Mouse (Mus musculus) layer of hippocampus, adult 11-12 months (tissue): ENCODE results near the gene Mrtfb.
A peak's percentile ranks its signal among the peaks of the same experiment; 100 is the strongest.

ENCODE experiments used
- DNase-seq: peaks from one replicate; pipeline ENCODE4 v3.0.0; 2022; ENCODE audit warnings: low spot score

Mrtfb gene

DNA sequence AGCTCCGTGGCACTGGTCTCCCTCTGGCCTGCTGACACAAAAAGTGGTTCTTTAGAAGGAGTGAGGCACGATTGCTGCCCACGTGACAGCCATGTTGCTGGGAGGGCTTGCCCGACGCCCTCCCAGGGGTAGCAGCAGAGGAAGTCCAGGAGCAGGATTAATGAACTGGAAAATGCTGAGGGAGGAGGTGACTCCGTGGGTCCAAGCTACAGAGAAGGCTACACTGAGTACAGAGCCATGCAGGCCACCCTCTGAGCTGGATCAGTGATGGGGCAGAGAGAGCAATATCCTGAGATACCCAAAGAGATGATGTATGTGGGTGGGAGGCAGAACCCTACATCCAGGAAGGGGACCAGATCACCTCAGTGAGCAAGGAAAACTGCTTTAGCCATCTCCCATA lies 148.4 kb downstream of the Mrtfb start:
- no peak for DNase-seq

GRCm38 (mm10) chr16:13405403-13405802 lies 149.1 kb downstream of the Mrtfb start:
- DNase-seq = no peak

- peak; percentile 70 for DNase-seq
Measured at GRCm38 (mm10) chr16:13409530-13410163, 153.4 kb downstream of the Mrtfb start.

GRCm38 (mm10) chr16:13410760-13411159 lies 154.5 kb downstream of the Mrtfb start:
- DNase-seq = no peak

- no peak for DNase-seq
Measured at GRCm38 (mm10) chr16:13411531-13411930, 155.2 kb downstream of the Mrtfb start.

DNA sequence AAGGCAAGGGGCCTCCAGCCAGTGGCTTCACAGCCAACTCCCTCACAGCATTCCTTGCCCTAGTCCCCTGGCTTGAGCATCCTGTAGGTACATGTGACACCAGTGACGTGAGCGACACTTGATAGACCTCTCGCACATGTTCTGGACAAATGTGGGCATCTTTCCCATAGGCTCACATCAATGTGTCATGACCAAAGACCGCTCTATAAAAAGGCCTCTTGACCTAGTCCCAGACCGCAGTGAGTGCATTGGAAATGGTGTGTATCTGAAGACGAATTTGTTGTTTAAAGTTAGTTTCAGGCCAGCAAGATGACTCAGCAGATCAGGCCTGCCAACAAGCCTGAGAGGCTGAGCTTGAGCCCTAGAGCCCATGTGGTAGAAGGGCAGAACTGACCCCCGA lies 158.3 kb downstream of the Mrtfb start:
- no peak for DNase-seq

DNA sequence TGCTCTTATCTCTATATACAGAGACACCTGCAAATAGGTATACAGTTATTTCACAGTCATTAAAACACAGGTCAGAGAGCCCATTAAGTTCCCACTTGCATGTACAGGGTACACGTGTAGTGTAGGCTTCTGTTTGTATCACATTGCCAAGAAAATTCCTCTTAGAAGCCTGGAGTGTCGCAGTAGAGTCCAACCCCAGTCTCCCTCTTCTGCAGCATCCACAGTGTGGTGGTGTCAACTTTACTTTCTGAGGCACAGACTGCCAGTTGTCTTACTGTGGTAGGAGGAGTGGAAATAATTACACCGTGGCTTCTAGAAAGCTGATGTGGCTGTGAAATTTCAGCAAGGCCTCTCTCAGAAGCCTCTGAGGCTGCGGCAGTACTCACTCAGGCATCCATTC lies 158.7 kb downstream of the Mrtfb start:
- no peak for DNase-seq

- DNase-seq = no peak
Measured at GRCm38 (mm10) chr16:13415465-13415864, 159.2 kb downstream of the Mrtfb start.

DNA sequence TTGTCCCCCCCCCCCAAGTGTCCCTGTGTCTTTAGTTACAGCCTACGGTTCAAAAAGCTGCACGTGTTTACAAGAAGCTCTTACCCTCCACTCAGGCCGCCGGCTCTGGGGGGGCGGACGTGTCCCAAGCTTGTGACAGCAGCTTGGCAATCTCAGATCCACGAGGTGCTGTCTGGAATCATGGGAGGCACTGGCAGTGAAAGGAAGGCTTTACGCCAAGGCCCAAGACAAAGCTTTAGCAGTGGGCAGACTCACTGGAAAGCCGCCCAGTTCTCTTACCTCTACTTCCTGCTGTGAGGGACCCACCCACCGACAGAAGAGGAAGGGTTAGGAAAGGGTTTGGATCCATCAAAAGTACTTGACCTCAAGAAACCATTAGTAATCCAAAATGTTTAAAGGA lies 160.2 kb downstream of the Mrtfb start:
- DNase-seq = peak; percentile 49

DNA sequence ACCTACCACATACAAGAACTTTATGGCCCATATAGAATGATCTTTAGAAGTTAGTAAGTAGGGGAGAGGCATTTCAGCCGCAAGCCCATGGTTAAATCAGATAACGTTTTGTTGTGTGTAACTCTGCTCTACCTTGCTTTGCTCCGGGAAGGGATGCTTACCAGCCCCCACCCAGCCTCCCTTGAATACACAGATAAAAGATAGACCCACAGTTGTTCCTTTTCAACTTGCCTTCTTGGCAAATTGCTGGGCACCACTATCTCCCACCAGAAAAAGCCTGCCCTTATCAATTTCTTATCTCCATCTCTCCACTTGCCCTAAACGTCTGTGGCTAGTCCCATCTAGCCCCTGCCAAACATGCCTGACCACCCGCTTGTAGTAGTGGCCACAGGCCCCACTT lies 161.6 kb downstream of the Mrtfb start:
- no peak for DNase-seq

- DNase-seq = no peak
Measured at GRCm38 (mm10) chr16:13419752-13420151, 163.5 kb downstream of the Mrtfb start.

DNA sequence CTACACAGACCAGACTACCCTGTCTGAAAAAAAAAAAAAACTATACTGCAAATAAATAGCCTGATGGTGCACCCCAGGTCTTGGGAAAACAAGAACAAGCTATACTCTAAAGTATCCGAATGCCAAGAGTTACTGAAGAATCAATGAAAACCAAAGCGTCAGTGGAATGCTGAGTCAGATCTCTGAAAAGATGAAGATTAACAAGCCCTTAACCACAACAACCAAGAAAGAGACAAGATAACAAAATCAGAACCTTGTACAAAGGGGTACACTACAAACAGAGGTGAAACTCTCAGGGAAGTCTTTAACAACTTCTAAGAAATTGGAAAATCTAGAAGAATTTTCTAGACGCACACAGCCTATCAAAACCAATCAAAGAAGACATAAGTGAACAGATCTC lies 166.2 kb downstream of the Mrtfb start:
- DNase-seq = no peak

DNA sequence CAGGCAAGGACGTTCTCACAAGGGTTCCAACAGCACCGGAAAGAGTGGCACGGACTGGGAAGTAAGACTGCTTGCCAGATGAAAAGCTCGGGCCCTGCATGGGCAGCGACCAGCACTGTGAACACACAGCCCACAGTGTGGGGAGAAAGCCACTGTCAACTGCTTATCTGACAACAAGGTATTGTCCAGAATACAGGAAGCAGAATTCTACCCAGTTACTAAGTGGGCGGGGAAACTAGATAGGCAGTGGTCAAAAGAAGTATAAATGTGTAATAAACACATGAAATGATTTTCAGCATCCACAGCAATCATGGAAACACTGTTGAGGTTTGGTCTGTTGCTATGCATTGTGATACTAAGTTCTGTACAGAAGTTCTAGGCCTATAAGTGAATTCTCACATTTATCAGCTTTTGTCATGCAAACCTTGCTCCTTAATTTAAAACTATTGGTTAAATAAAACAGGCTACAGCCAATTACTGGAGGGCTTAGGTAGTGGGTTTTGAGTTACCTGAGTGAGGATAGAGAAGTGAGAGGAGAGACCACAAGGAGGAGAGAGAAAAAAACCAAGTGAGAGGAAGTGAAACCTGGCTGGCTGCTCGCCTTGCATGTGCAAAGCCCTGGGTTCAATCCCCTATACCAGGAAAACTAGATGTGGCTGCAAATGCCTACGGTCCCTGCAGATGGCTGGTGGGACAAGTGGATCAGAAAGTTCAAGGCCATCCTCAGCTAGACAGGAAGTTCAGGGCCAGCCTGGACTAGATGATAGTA lies 167.5 kb downstream of the Mrtfb start:
- DNase-seq = no peak

- no peak for DNase-seq
Measured at GRCm38 (mm10) chr16:13425804-13426203, 169.5 kb downstream of the Mrtfb start.

- DNase-seq = no peak
Measured at GRCm38 (mm10) chr16:13426831-13427589, 170.7 kb downstream of the Mrtfb start.

GRCm38 (mm10) chr16:13428077-13428476 lies 171.8 kb downstream of the Mrtfb start:
- DNase-seq = no peak

GRCm38 (mm10) chr16:13428806-13429205 lies 172.5 kb downstream of the Mrtfb start:
- DNase-seq = no peak

- DNase-seq = no peak
Measured at GRCm38 (mm10) chr16:13429921-13430606, 173.8 kb downstream of the Mrtfb start.

- no peak for DNase-seq
Measured at GRCm38 (mm10) chr16:13430940-13431339, 174.7 kb downstream of the Mrtfb start.

DNA sequence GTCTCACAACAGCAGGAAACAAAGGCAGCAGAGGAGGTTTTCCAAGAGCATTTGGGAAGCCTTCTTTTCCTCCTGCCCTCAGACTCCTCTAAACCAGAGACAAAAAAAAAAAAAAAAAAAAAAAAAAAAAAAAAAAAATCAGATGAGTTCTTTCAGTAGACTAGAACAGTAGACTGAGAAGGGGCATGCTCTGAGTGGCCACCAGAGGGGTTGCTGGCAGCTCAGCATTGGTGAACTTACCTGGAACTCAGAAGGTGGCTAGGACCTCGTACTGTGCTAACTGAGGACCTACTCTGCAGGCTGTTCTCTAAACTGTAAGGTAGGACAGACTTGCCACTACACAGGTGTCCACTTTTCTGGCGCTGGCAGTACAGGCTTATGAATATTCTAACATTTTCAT lies 179.3 kb downstream of the Mrtfb start:
- no peak for DNase-seq

- peak; percentile 96 for DNase-seq
Measured at GRCm38 (mm10) chr16:13437037-13437769, 180.9 kb downstream of the Mrtfb start.
